Mouse (Mus musculus) megakaryocyte, embryonic 14.5 days (primary cell): ENCODE measurements around the gene Gm45234.

Experiments used
- FLI1 ChIP-seq: IDR thresholded peaks from 2 replicates; pipeline ENCODE4 v1.6.1; 2012; ENCODE audit warnings: low read length, inconsistent platforms, mixed read lengths
- GATA1 ChIP-seq: IDR thresholded peaks from 3 replicates; pipeline ENCODE4 v1.6.1; 2012; ENCODE audit warnings: mixed read lengths, low read length, inconsistent platforms, borderline replicate concordance

DNA sequence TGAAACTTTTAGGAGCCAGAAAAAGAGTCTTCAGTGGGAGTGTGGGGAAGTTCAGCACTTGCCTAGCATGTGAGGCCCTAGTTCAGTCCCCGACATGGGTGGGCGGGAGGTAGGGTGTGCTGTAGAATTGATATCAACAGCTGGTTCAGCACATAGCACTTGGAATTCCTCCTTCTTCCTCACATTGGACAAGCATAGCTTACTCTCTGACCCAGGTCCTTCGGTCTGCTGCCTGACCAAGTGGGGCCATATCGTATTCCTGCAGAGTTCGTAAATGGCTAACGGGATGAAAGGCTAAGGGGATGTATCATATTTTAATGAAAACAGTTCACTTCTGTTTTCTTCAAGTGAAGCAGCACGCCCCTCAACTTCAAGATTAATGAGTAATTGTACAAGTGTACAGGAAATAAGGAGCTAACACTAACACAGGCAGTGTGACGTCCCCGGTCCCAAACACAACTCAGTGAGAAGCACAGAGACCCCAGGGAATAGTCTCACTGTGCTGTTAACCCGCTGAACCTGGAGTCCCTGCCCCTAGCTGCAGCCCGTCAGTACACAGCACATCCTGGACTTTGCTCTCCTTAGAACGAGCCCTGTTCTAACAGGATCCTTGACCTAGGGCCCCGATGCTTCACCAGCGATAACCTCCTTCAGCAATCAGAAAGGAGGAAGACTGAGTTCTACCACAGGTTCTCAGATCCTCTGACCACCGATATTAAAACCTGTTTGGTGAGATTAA lies 62.4 kb downstream of the Gm45234 start:
- TF ChIP-seq GATA1, result no peak
- no peak for TF ChIP-seq FLI1
